Mouse (Mus musculus): ENCODE measurements at regions not wholly inside any gene's neighbourhood (a gene's known extent, or its start where the extent isn't known, plus 50 kb on each side); places are given as distances from the start of the nearest gene placed in this dataset.

GRCm38 (mm10) chr3:144273115-144273514 is 68.1 kb upstream of the Lmo4 start:
- no peak overlapping the region for H3K4me3 ChIP-seq (ENCODE audit: insufficient read depth, low read depth, low read length)
- DNase-seq (ENCODE audit: extremely low read depth, low read depth, low spot score), result no peak
- H3K27me3 ChIP-seq (ENCODE audit: control insufficient read depth, insufficient read depth, low read length), result no peaks in the 10 kb centered on the region; the same call in 1 of the 2 replicates
- WGBS, result 89% methylated on average over 5 of the region's 5 CpGs
- TF ChIP-seq CTCF (IDR thresholded peaks at IDR 0.05; ENCODE audit: low read depth, low read length) (no peak), POLR2A (IDR thresholded peaks at IDR 0.05; ENCODE audit: extremely low read depth, insufficient read depth, low read length) (no peak)
- H3K27ac ChIP-seq (replicated peaks; ENCODE audit: insufficient read depth, low read depth, low read length), result no peak overlapping the region
- no peaks in the 10 kb centered on the region for H3K4me1 ChIP-seq (ENCODE audit: control insufficient read depth, insufficient read depth, low read length)
- H3K36me3 ChIP-seq (ENCODE audit: control insufficient read depth, insufficient read depth, low read length), result no peaks in the 10 kb centered on the region
- no peaks in the 10 kb centered on the region for H3K79me2 ChIP-seq (ENCODE audit: control insufficient read depth, insufficient read depth, low read length)
- no peak overlapping the region for H3K9ac ChIP-seq (ENCODE audit: low read depth, low read length)

- H3K36me3 ChIP-seq (ENCODE audit: control insufficient read depth, insufficient read depth, low read length), result no peaks in the 10 kb centered on the region
- H3K4me1 ChIP-seq (ENCODE audit: control insufficient read depth, insufficient read depth, low read length), result peaks cover 3% of the 10 kb centered on the region; the same call in 1 of the 2 replicates
- no peaks in the 10 kb centered on the region for H3K79me2 ChIP-seq (ENCODE audit: control insufficient read depth, insufficient read depth, low read length)
- no peak overlapping the region for H3K27ac ChIP-seq (replicated peaks; ENCODE audit: insufficient read depth, low read depth, low read length)
- TF ChIP-seq POLR2A (IDR thresholded peaks at IDR 0.05; ENCODE audit: extremely low read depth, insufficient read depth, low read length) (no peak), CTCF (IDR thresholded peaks at IDR 0.05; ENCODE audit: low read depth, low read length) (no peak)
- 91% methylated on average over 6 of the region's 6 CpGs for WGBS
- H3K4me3 ChIP-seq (ENCODE audit: insufficient read depth, low read depth, low read length), result no peak overlapping the region
- DNase-seq (ENCODE audit: extremely low read depth, low read depth, low spot score), result no peak
- no peaks in the 10 kb centered on the region; the same call in 1 of the 2 replicates for H3K27me3 ChIP-seq (ENCODE audit: control insufficient read depth, insufficient read depth, low read length)
- H3K9ac ChIP-seq (ENCODE audit: low read depth, low read length), result no peak overlapping the region
These were observed 65.2 kb upstream of the Lmo4 start for GRCm38 (mm10) chr3:144270206-144270605.

- no peak overlapping the region for H3K4me3 ChIP-seq (ENCODE audit: insufficient read depth, low read depth, low read length)
- 8% methylated on average over 3 of the region's 3 CpGs for WGBS
- H3K27ac ChIP-seq (replicated peaks; ENCODE audit: insufficient read depth, low read depth, low read length), result no peak overlapping the region
- peak; percentile 99 for DNase-seq (ENCODE audit: extremely low read depth, low read depth, low spot score)
- peaks cover 9% of the 10 kb centered on the region for H3K4me1 ChIP-seq (ENCODE audit: control insufficient read depth, insufficient read depth, low read length)
- no peaks in the 10 kb centered on the region for H3K79me2 ChIP-seq (ENCODE audit: control insufficient read depth, insufficient read depth, low read length)
- H3K36me3 ChIP-seq (ENCODE audit: control insufficient read depth, insufficient read depth, low read length), result no peaks in the 10 kb centered on the region
- no peaks in the 10 kb centered on the region for H3K27me3 ChIP-seq (ENCODE audit: control insufficient read depth, insufficient read depth, low read length)
- TF ChIP-seq POLR2A (IDR thresholded peaks at IDR 0.05; ENCODE audit: extremely low read depth, insufficient read depth, low read length) (no peak), CTCF (IDR thresholded peaks at IDR 0.05; ENCODE audit: low read depth, low read length) (no peak)
- H3K9ac ChIP-seq (ENCODE audit: low read depth, low read length), result no peak overlapping the region
These were observed 59.5 kb upstream of the Lmo4 start for GRCm38 (mm10) chr3:144264554-144264953.

GRCm38 (mm10) chr3:144260886-144261285 is 55.9 kb upstream of the Lmo4 start:
- Histone ChIP-seq H3K79me2 (ENCODE audit: control insufficient read depth, insufficient read depth, low read length) (no peaks in the 10 kb centered on the region), H3K27ac (replicated peaks; ENCODE audit: insufficient read depth, low read depth, low read length) (no peak overlapping the region), H3K4me3 (ENCODE audit: insufficient read depth, low read depth, low read length) (no peak overlapping the region), H3K27me3 (ENCODE audit: control insufficient read depth, insufficient read depth, low read length) (no peaks in the 10 kb centered on the region), H3K36me3 (ENCODE audit: control insufficient read depth, insufficient read depth, low read length) (no peaks in the 10 kb centered on the region), H3K9ac (ENCODE audit: low read depth, low read length) (no peak overlapping the region), H3K4me1 (ENCODE audit: control insufficient read depth, insufficient read depth, low read length) (peaks cover 7% of the 10 kb centered on the region)
- DNase-seq (ENCODE audit: extremely low read depth, low read depth, low spot score), result peak; percentile 33
- TF ChIP-seq POLR2A (IDR thresholded peaks at IDR 0.05; ENCODE audit: extremely low read depth, insufficient read depth, low read length) (no peak), CTCF (IDR thresholded peaks at IDR 0.05; ENCODE audit: low read depth, low read length) (no peak)
- WGBS, result 60% methylated on average over 2 of the region's 2 CpGs

GRCm38 (mm10) chr3:144257714-144258517 is 52.9 kb upstream of the Lmo4 start:
- Histone ChIP-seq H3K27ac (replicated peaks; ENCODE audit: insufficient read depth, low read depth, low read length) (no peak overlapping the region), H3K36me3 (ENCODE audit: control insufficient read depth, insufficient read depth, low read length) (no peaks in the 10 kb centered on the region), H3K4me1 (ENCODE audit: control insufficient read depth, insufficient read depth, low read length) (peaks cover 7% of the 10 kb centered on the region), H3K4me3 (ENCODE audit: insufficient read depth, low read depth, low read length) (no peak overlapping the region), H3K27me3 (ENCODE audit: control insufficient read depth, insufficient read depth, low read length) (no peaks in the 10 kb centered on the region), H3K9ac (ENCODE audit: low read depth, low read length) (no peak overlapping the region), H3K79me2 (ENCODE audit: control insufficient read depth, insufficient read depth, low read length) (no peaks in the 10 kb centered on the region)
- WGBS, result 90% methylated on average over 6 of the region's 6 CpGs
- DNase-seq (ENCODE audit: extremely low read depth, low read depth, low spot score), result no peak
- TF ChIP-seq POLR2A (IDR thresholded peaks at IDR 0.05; ENCODE audit: extremely low read depth, insufficient read depth, low read length), result no peak
- TF ChIP-seq CTCF (IDR thresholded peaks at IDR 0.05; ENCODE audit: low read depth, low read length), result no peak

GRCm38 (mm10) chr3:144257196-144257595 is 52.2 kb upstream of the Lmo4 start:
- Histone ChIP-seq H3K79me2 (ENCODE audit: control insufficient read depth, insufficient read depth, low read length) (no peaks in the 10 kb centered on the region), H3K4me1 (ENCODE audit: control insufficient read depth, insufficient read depth, low read length) (peaks cover 7% of the 10 kb centered on the region), H3K27ac (replicated peaks; ENCODE audit: insufficient read depth, low read depth, low read length) (no peak overlapping the region), H3K27me3 (ENCODE audit: control insufficient read depth, insufficient read depth, low read length) (no peaks in the 10 kb centered on the region), H3K9ac (ENCODE audit: low read depth, low read length) (no peak overlapping the region), H3K4me3 (ENCODE audit: insufficient read depth, low read depth, low read length) (no peak overlapping the region), H3K36me3 (ENCODE audit: control insufficient read depth, insufficient read depth, low read length) (no peaks in the 10 kb centered on the region)
- no peak for DNase-seq (ENCODE audit: extremely low read depth, low read depth, low spot score)
- TF ChIP-seq CTCF (IDR thresholded peaks at IDR 0.05; ENCODE audit: low read depth, low read length), result no peak
- no peak for TF ChIP-seq POLR2A (IDR thresholded peaks at IDR 0.05; ENCODE audit: extremely low read depth, insufficient read depth, low read length)
- 95% methylated on average over 9 of the region's 9 CpGs for WGBS

All from liver, adult 2 months (tissue).